Mouse (Mus musculus) Muller cell, postnatal 12 days (primary cell): Measurements from ENCODE around the gene Cradd.

Experiments
- DNase-seq: peaks from one replicate; pipeline ENCODE4 v3.0.0-alpha.2; 2015; ENCODE audit errors: inconsistent ontology term

Gene Cradd

GRCm38 (mm10) chr10:95332596-95332995 lies 8.7 kb upstream of the Cradd start:
- DNase-seq: no peak

DNA sequence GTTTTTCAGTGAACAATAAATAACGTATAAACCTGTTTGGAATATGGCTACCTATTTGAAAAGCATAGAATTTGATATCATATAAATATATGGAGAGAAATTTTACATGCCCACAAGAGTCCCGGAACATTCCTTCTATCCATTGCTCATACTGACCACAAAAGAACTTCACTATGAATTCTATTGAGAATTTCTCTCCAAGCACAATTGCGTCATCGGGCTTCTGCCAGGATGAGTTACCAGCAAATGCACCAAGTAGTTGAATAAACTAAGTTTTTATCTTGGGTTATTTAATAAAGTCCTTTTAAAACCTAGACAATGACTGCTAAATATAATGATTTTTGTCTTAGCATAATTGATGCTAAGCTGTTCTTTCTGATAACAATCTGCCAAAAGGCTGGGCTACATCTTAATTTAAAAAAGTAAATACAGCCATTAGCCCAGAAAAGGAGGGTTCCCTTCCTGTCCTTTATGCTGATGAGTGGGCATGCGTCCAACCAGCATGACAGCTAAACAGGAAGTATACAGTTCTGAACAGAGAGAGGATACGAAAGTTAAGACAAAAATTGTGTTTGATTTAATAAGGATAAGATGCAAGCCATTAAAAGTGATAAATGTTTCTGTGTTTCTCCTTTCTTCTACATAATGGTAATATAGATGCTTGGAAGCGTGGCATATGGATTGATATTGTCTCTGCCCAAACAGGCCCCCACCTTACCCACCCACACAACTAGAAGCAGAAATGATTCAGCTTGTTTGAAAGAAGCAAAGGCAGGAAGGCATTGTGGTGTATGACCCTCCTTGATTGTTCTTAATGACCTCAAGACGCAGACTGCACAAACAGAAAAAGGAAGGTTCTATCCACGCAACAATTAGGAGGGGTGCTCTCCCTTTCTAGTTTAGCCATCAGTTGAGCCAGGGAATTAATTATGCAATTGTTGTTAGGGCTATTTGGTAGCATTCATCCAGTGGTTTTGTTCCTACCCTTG lies 6.7 kb upstream of the Cradd start:
- peak; percentile 42 for DNase-seq

GRCm38 (mm10) chr10:95329884-95330283 lies 6.0 kb upstream of the Cradd start:
- DNase-seq: no peak

- DNase-seq: no peak
Measured at GRCm38 (mm10) chr10:95324278-95324631, 322 bp upstream of the Cradd start.

DNA sequence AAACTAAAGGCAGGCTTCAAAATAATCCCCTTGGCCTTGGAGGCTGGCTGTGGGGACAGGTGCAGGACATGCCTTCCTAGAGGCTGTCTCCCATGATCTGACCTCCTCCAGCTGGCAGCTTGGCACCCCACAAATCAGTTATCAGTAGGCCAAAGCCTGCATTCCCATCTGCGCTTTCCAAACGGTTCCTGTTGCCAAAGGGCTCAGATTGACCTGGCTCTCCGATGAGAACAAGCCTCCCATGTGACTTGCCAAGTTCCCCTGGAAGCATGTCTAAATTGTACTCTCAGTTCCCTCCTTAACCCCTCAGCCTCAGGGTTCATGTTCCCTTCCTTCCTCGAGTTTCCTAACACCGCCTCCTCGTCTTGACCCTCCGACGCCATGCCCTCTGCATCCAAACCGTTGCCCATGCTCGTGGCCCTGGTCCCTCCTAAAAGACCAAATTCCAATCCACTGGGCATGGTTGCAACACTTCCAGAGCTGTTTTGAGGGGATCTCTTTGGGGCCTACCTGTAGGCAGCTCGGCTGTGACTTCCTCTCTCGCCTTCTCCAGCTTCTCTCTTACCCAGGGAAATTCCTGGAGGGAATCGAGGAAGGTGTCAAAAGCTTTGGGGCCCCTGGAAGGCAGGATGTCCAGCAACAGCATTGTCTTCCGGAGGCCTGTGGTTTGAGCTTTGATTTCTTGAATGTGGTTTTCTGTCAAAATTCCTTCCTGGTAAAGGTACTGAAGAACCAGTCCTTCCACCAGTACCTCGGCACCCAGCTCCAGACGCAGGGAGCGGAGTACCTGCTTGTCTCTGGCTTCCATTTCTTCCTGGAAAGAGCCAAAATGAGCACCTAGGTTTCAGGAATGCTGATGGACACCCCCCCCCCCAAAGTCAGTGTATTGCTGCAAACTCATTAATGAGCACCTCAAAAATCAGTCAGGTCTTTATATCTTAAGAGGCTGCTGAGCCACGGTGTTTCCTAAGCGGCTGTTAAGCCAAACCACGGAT lies 1.6 kb downstream of the Cradd start:
- DNase-seq: peak; percentile 52

DNA sequence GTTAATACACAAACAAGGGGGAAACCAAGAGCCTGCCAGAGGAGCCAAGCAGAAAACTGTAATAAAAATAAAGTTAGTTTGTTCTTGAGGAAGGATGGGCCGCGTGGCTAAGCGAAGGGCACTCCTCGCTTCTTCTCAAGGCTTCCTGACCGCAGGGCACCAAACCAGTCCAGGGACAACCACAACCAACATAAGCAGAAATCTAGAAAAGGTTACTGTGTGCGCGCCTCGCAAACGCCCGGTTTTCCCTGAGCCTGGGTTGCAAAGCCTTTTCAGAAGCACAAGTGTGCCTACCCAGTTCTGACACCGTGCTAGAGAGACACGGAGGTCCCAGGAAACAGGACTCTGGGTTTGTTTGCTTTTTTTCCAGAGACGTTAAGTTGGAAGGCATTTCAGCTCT lies 4.9 kb downstream of the Cradd start:
- DNase-seq: no peak

GRCm38 (mm10) chr10:95318392-95318708 lies 5.6 kb downstream of the Cradd start:
- no peak for DNase-seq

DNA sequence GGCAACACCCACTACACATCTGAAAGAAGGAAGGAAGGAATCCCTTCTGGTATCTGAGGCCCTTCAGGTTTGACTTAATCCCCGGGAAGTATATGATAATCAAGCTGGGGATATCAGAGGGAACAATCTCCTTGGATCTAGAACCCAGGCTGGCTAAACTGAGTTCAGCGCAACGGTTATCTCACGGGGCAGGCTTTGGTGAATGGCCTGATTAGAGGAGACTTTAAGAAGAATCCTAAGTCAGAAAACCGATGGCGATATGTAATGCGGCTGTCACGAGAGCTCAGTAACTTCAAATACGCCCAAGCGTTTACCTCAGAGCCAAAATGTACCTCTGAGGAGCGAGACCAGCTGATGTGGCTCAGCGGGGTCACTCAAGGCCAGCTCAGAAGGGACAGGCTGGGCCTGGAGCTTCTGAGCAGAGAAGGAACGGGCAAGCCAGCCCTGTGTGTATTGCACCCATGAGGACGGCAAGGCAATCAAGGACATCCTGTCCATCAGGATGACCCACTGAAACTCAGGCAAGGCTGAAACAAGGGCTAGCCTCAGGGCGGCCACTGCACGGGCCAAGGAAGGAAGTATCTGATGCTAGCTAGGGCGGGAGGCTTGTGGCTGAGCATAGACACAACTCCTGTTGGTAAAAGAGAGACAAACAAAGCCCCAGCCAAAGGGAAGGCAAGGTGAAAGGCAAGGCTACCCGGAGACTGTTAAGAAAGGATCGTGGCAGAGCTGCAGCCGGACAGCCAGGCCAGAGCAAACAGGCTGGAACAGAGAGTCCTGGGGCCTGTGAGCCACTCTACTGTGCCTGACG lies 6.1 kb downstream of the Cradd start:
- no peak for DNase-seq

GRCm38 (mm10) chr10:95317091-95317490 lies 6.8 kb downstream of the Cradd start:
- DNase-seq: no peak

- no peak for DNase-seq
Measured at GRCm38 (mm10) chr10:95316675-95317074, 7.3 kb downstream of the Cradd start.

GRCm38 (mm10) chr10:95315801-95316474 lies 8.0 kb downstream of the Cradd start:
- DNase-seq: no peak

DNA sequence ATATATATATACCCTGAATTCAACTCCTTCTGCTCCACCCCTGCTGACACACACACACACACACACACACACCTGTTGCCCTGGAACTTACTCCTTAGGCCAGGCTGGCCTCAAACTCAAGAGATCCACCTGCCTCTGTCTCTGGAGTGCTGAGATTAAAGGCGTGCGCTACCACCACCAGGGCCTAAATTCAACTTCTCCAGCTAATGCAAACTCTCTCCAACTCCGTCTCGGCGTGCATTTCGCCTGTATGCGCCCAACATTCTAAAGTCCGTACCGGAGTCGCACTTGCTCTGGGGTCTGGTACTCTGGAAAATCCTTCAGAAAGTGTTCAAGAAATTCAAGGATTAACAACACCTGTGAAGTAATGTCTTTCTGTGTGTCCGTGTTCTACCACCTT lies 8.6 kb downstream of the Cradd start:
- no peak for DNase-seq

DNA sequence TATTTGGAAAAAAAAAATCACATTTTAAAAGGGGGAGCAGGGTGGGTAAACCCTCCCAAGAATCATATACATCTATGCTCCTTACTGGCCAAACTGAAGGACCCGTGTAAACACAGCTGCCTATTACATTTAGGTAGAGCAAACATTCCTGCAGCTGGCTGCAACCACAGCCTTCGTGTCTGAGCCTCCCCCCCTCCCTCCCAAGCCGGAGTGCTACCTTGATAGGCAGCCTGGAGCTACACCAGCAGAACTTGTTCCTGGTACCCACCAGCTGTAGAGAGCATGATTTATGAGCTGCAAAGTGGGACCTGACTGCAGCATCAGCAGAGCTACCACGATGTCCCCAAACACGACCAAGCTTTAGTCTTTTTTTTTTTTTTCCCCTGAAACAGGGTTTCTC lies 9.9 kb downstream of the Cradd start:
- DNase-seq: no peak

- no peak for DNase-seq
Measured at GRCm38 (mm10) chr10:95313524-95313923, 10.4 kb downstream of the Cradd start.

- peak; percentile 32 for DNase-seq
Measured at GRCm38 (mm10) chr10:95310688-95311441, 13.1 kb downstream of the Cradd start.

DNA sequence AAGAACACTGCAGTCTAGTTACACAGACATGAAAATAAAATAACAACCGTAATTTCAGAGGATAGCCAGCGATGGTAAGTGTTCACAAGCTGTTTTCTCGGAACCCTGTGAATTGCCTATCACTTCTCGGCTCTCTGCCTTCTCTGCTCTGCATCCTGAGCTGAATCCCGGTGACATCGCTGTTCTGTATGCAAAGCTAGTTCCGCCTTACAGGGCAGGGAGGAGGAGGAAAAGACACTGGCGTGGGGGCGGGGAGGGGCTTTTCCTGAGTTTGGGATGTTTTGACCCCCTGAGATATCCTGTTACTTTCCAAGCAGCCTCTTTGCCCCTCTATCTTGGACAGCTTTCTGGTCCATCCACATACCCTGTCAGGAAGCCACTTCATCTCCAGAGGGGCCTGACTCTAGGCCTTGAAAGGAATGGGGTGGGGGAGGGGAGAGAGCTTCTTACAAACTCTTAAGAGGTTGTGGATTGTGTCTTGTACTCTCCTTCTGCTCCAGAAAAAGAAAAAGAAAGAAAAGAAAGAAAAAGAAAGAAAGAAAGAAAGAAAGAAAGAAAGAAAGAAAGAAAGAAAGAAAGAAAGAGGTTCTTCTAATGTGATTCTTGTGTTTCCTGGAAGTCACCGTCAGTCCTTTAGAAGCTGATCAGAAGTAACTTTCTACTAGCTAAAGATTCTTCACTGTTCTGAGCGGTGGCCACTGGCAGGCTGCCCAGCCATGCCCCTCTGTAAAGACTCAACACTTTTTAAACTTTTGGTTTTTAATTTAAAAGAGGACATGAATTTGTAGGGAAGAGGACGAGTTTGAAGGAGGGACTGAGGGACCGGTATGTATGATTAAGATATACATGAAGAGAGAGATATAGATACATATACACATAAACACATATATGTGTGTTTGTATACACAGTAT lies 14.3 kb downstream of the Cradd start:
- no peak for DNase-seq

DNA sequence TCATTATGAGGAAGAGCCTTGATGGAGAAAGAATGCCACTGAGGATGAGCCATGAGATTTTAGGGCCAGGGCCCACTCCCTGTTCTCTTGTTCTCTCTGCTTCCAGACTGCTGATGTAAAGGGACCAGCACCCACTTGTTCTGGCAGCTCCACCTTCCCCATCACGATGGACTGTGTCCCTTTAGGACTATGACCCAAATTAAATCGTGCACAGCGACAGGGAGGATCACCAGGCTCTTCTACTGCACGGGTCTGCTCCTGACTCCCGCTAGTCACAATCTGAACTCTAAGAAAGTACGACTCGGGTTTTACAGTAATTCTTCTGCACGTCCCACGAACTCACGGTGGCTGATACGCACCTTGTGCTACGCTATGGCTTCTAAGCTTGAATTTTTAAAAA lies 14.9 kb downstream of the Cradd start:
- no peak for DNase-seq

GRCm38 (mm10) chr10:95307916-95308315 lies 16.0 kb downstream of the Cradd start:
- no peak for DNase-seq

- no peak for DNase-seq
Measured at GRCm38 (mm10) chr10:95306824-95307552, 16.9 kb downstream of the Cradd start.
